Mouse (Mus musculus): ENCODE measurements at regions not wholly inside any gene's neighbourhood (a gene's known extent, or its start where the extent isn't known, plus 50 kb on each side); places are given as distances from the start of the nearest gene placed in this dataset.
A peak's percentile ranks its signal among the peaks of the same experiment; 100 is the strongest.

GRCm38 (mm10) chr15:56865879-56866278, 611.5 kb downstream of the Slc22a22 start:
- H3K27ac ChIP-seq (ENCODE audit: low read depth, low read length): no peak overlapping the region
- DNase-seq (ENCODE audit: low spot score) (peak; percentile 4), ATAC-seq (no peak)
- H3K4me1 ChIP-seq (ENCODE audit: control insufficient read depth, insufficient read depth, low read length): 0 out of 2 replicates have a peak, but pooled peaks cover 2% of the 10 kb centered on the region
- no peaks in the 10 kb centered on the region for H3K27me3 ChIP-seq (replicated peaks; ENCODE audit: control insufficient read depth, insufficient read depth, low read length)
- no peak overlapping the region for H3K4me3 ChIP-seq (ENCODE audit: low read depth, low read length)
- no peaks in the 10 kb centered on the region for H3K36me3 ChIP-seq (ENCODE audit: control insufficient read depth, insufficient read depth, low read length)
- 30% methylated on average over 6 of the region's 6 CpGs for WGBS
- no peak overlapping the region for H3K9ac ChIP-seq (ENCODE audit: low read length)
- no peaks in the 10 kb centered on the region for H3K9me3 ChIP-seq (replicated peaks; ENCODE audit: control insufficient read depth, low read length)
- no peak overlapping the region for H3K4me2 ChIP-seq (ENCODE audit: low read length)

DNA sequence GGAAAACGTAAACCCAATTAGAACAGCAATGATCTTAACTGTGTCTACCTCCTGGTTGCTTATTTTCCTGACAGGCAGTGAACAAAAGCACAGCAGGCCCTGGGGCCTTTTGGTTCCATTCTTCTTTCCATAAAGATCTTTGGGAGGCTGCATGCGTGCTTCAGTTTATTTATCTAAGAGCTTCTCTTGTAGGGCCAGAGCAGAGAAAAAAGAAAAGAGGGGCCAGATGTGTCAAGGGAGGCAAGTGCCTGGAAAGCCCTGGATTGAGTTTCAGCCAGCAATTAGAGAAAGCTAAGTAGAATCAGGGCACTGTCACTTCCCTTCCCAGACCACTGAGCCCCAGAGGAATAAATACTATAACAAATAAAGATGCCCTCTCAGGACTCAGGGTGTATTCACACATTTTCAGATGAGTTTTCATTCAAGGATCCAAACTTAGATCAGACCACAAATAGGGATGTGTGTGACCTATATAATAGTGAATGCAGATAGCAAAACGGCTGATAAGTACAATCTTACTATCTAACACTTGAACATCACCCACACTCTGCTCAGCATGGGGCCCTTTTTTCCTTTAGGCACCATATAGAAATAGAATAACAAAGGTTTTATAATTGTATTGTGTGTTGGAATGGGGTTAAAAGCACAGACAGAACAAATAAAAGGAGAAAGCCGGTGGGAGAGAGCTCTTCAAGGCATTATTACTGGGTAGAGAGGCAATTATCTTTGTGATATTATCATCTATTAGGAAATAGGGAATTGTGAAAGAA, 612.2 kb downstream of the Slc22a22 start:
- no peaks in the 10 kb centered on the region for H3K27me3 ChIP-seq (replicated peaks; ENCODE audit: control insufficient read depth, insufficient read depth, low read length)
- no peak overlapping the region for H3K9ac ChIP-seq (ENCODE audit: low read length)
- no peak overlapping the region for H3K27ac ChIP-seq (ENCODE audit: low read depth, low read length)
- DNase-seq (ENCODE audit: low spot score) (peak; percentile 45), ATAC-seq (peak; percentile 44; the same call in 1 of the 2 replicates)
- H3K4me1 ChIP-seq (ENCODE audit: control insufficient read depth, insufficient read depth, low read length): 0 out of 2 replicates have a peak, but pooled peaks cover 2% of the 10 kb centered on the region
- H3K4me3 ChIP-seq (ENCODE audit: low read depth, low read length): no peak overlapping the region
- whole genome bisulfite sequencing: 4% methylated on average over 4 of the region's 4 CpGs
- H3K4me2 ChIP-seq (ENCODE audit: low read length): no peak overlapping the region
- no peaks in the 10 kb centered on the region for H3K9me3 ChIP-seq (replicated peaks; ENCODE audit: control insufficient read depth, low read length)
- no peaks in the 10 kb centered on the region for H3K36me3 ChIP-seq (ENCODE audit: control insufficient read depth, insufficient read depth, low read length)

- no peak overlapping the region for H3K4me2 ChIP-seq (ENCODE audit: low read length)
- H3K4me1 ChIP-seq (ENCODE audit: control insufficient read depth, insufficient read depth, low read length): no peaks in the 10 kb centered on the region
- no peak overlapping the region for H3K27ac ChIP-seq (ENCODE audit: low read depth, low read length)
- 70% methylated on average over 4 of the region's 4 CpGs for WGBS
- H3K9me3 ChIP-seq (replicated peaks; ENCODE audit: control insufficient read depth, low read length): no peaks in the 10 kb centered on the region
- H3K9ac ChIP-seq (ENCODE audit: low read length): no peak overlapping the region
- no peak overlapping the region for H3K4me3 ChIP-seq (ENCODE audit: low read depth, low read length)
- ATAC-seq (no peak), DNase-seq (ENCODE audit: low spot score) (peak; percentile 18)
- no peaks in the 10 kb centered on the region for H3K27me3 ChIP-seq (replicated peaks; ENCODE audit: control insufficient read depth, insufficient read depth, low read length)
- H3K36me3 ChIP-seq (ENCODE audit: control insufficient read depth, insufficient read depth, low read length): no peaks in the 10 kb centered on the region
These were observed 618.6 kb downstream of the Slc22a22 start for GRCm38 (mm10) chr15:56858627-56859334.

- Histone ChIP-seq H3K4me3 (ENCODE audit: low read depth, low read length) (no peak overlapping the region), H3K9me3 (replicated peaks; ENCODE audit: control insufficient read depth, low read length) (no peaks in the 10 kb centered on the region), H3K4me2 (ENCODE audit: low read length) (no peak overlapping the region), H3K27ac (ENCODE audit: low read depth, low read length) (no peak overlapping the region), H3K27me3 (replicated peaks; ENCODE audit: control insufficient read depth, insufficient read depth, low read length) (no peaks in the 10 kb centered on the region), H3K9ac (ENCODE audit: low read length) (no peak overlapping the region), H3K36me3 (ENCODE audit: control insufficient read depth, insufficient read depth, low read length) (no peaks in the 10 kb centered on the region), H3K4me1 (ENCODE audit: control insufficient read depth, insufficient read depth, low read length) (no peaks in the 10 kb centered on the region)
- no peak for ATAC-seq
- no peak for DNase-seq (ENCODE audit: low spot score)
- 55% methylated on average over 3 of the region's 3 CpGs for WGBS
These were observed 619.3 kb downstream of the Slc22a22 start for GRCm38 (mm10) chr15:56858134-56858533.

DNA sequence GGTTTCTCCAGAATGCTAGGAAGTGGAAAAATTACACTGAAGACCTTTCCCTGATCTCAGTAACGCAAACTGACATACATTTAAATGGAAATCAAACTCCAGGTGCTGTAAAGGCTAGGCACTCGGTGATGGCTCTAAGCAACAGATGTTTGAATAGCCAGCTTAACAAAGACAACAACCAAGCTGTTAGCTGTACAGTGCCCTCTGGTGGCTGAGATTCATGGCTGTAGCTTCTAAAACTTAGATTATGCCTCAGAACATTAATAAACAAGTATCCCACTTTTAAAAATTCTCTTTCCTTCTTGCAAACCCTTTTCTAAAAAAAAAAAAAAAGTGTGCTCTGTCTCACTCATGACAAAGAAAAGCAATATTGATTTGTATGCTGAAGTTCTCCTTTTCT, 621.4 kb downstream of the Slc22a22 start:
- peak; percentile 66 for ATAC-seq
- H3K4me3 ChIP-seq (ENCODE audit: low read depth, low read length): no peak overlapping the region
- H3K27me3 ChIP-seq (replicated peaks; ENCODE audit: control insufficient read depth, insufficient read depth, low read length): no peaks in the 10 kb centered on the region
- no peak overlapping the region for H3K4me2 ChIP-seq (ENCODE audit: low read length)
- H3K36me3 ChIP-seq (ENCODE audit: control insufficient read depth, insufficient read depth, low read length): no peaks in the 10 kb centered on the region
- no peaks in the 10 kb centered on the region for H3K4me1 ChIP-seq (ENCODE audit: control insufficient read depth, insufficient read depth, low read length)
- H3K27ac ChIP-seq (ENCODE audit: low read depth, low read length): no peak overlapping the region
- 7% methylated on average over 2 of the region's 2 CpGs for WGBS
- no peak overlapping the region for H3K9ac ChIP-seq (ENCODE audit: low read length)
- no peaks in the 10 kb centered on the region for H3K9me3 ChIP-seq (replicated peaks; ENCODE audit: control insufficient read depth, low read length)
- peak; percentile 81 for DNase-seq (ENCODE audit: low spot score)

- 72% methylated on average over 5 of the region's 5 CpGs for WGBS
- H3K4me3 ChIP-seq (ENCODE audit: low read depth, low read length): no peak overlapping the region
- peak; percentile 17 for DNase-seq (ENCODE audit: low spot score)
These were observed 624.3 kb downstream of the Slc22a22 start for GRCm38 (mm10) chr15:56853106-56853505.

GRCm38 (mm10) chr15:56847469-56848128, 629.8 kb downstream of the Slc22a22 start:
- Histone ChIP-seq H3K4me3 (ENCODE audit: low read depth, low read length) (no peak overlapping the region), H3K9me3 (replicated peaks; ENCODE audit: control insufficient read depth, low read length) (no peaks in the 10 kb centered on the region), H3K27me3 (replicated peaks; ENCODE audit: control insufficient read depth, insufficient read depth, low read length) (no peaks in the 10 kb centered on the region), H3K36me3 (ENCODE audit: control insufficient read depth, insufficient read depth, low read length) (no peaks in the 10 kb centered on the region), H3K4me1 (ENCODE audit: control insufficient read depth, insufficient read depth, low read length) (no peaks in the 10 kb centered on the region), H3K27ac (ENCODE audit: low read depth, low read length) (no peak overlapping the region), H3K9ac (ENCODE audit: low read length) (no peak overlapping the region), H3K4me2 (ENCODE audit: low read length) (no peak overlapping the region)
- ATAC-seq: no peak
- DNase-seq (ENCODE audit: low spot score): peak; percentile 6
- WGBS: 44% methylated on average over 6 of the region's 6 CpGs

More at GRCm38 (mm10) chr15:56853106-56853505, 624.3 kb downstream of the Slc22a22 start:
- Histone ChIP-seq H3K4me2 (ENCODE audit: low read length) (no peak overlapping the region), H3K27ac (ENCODE audit: low read depth, low read length) (no peak overlapping the region), H3K27me3 (replicated peaks; ENCODE audit: control insufficient read depth, insufficient read depth, low read length) (no peaks in the 10 kb centered on the region), H3K36me3 (ENCODE audit: control insufficient read depth, insufficient read depth, low read length) (no peaks in the 10 kb centered on the region), H3K9ac (ENCODE audit: low read length) (no peak overlapping the region), H3K4me1 (ENCODE audit: control insufficient read depth, insufficient read depth, low read length) (no peaks in the 10 kb centered on the region), H3K9me3 (replicated peaks; ENCODE audit: control insufficient read depth, low read length) (no peaks in the 10 kb centered on the region)
- no peak for ATAC-seq

DNA sequence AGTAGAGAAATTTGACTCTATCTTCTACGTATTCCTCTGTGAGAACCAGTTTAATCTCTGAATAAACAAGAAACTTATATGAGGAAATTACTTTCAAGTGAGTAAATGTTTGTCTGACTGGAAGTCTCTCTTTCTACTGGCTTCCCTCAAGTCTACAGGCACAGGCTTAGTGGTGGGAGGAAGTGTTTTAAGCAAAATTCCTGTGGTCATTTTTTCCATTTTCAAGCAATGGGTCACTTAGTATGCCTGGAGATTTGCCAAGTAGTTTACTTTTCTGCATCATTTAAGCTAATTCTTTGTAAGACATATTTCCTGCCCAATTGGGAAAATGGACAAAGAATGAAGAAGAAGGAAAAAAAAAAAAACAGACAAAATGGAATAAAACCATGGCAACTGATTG, 632.9 kb downstream of the Slc22a22 start:
- Histone ChIP-seq H3K4me2 (ENCODE audit: low read length) (no peak overlapping the region), H3K9ac (ENCODE audit: low read length) (no peak overlapping the region), H3K27me3 (replicated peaks; ENCODE audit: control insufficient read depth, insufficient read depth, low read length) (no peaks in the 10 kb centered on the region), H3K4me3 (ENCODE audit: low read depth, low read length) (no peak overlapping the region), H3K27ac (ENCODE audit: low read depth, low read length) (no peak overlapping the region), H3K4me1 (ENCODE audit: control insufficient read depth, insufficient read depth, low read length) (no peaks in the 10 kb centered on the region), H3K36me3 (ENCODE audit: control insufficient read depth, insufficient read depth, low read length) (no peaks in the 10 kb centered on the region), H3K9me3 (replicated peaks; ENCODE audit: control insufficient read depth, low read length) (no peaks in the 10 kb centered on the region)
- DNase-seq (ENCODE audit: low spot score): no peak
- no peak for ATAC-seq
- 79% methylated on average over 1 of the region's 1 CpGs for WGBS

All from forebrain, embryonic 14.5 days (tissue).